Mouse (Mus musculus) myocyte (in vitro differentiated cells): ENCODE data around the gene Osbpl2.

Experiments
- MYOD1 ChIP-seq, 3 experiments: IDR thresholded peaks; one replicate each; pipeline ENCODE4 v1.6.1; 2011; ENCODE audit warnings: control low read depth in 2 of 3, low read depth in 2 of 3, mild to moderate bottlenecking in 2 of 3, moderate library complexity in 1 of 3; ENCODE audit not compliant: insufficient read length in 2 of 3, control insufficient read depth in 1 of 3
- MYOG ChIP-seq, 3 experiments: IDR thresholded peaks; one replicate each; pipeline ENCODE4 v1.6.1; 2011; ENCODE audit warnings: control low read depth in 2 of 3, low read depth in 2 of 3, mild to moderate bottlenecking in 2 of 3; ENCODE audit not compliant: insufficient read length in 2 of 3, control insufficient read depth in 1 of 3, insufficient read depth in 1 of 3
- POLR2A ChIP-seq: IDR thresholded peaks from one replicate; pipeline ENCODE4 v1.6.1; 2011; ENCODE audit warnings: low read depth, mild to moderate bottlenecking, control low read depth, moderate library complexity; ENCODE audit not compliant: insufficient read length
- TCF12 ChIP-seq: IDR thresholded peaks from one replicate; pipeline ENCODE4 v1.6.1; 2011; ENCODE audit warnings: mild to moderate bottlenecking, control low read depth; ENCODE audit not compliant: poor library complexity, insufficient read depth, severe bottlenecking

DNA sequence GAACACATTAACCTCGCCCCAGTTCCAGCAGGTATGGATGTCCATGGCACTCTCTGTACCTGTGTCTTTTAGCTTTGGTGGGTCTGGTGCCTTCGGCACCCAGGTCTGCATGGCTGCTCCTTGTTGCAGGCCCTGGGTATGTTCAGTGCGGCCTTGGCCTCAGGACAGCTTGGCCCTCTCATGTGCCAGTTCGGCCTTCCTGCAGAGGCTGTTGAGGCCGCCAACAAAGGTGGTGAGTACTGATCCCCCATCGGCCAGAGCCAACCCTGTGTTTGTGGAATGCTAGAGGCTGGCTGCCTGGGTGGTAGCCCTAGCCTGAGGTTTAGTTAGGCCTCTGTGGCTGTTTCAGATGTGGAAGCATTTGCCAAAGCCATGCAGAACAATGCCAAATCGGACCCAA lies 56.6 kb downstream of the Osbpl2 start:
- TF ChIP-seq POLR2A (no peak), TCF12 (no peak), MYOD1 (IDR thresholded peaks at IDR 0.05; ENCODE audit: control insufficient read depth in 1 of 3, insufficient read length in 2 of 3, low read depth in 2 of 3) (no peak), MYOG (IDR thresholded peaks at IDR 0.05; ENCODE audit: control insufficient read depth in 1 of 3, insufficient read depth in 1 of 3, insufficient read length in 2 of 3, low read depth in 2 of 3) (no peak)
